ENCODE assay signal across 8 mouse cellular contexts in the genomic region with DNA sequence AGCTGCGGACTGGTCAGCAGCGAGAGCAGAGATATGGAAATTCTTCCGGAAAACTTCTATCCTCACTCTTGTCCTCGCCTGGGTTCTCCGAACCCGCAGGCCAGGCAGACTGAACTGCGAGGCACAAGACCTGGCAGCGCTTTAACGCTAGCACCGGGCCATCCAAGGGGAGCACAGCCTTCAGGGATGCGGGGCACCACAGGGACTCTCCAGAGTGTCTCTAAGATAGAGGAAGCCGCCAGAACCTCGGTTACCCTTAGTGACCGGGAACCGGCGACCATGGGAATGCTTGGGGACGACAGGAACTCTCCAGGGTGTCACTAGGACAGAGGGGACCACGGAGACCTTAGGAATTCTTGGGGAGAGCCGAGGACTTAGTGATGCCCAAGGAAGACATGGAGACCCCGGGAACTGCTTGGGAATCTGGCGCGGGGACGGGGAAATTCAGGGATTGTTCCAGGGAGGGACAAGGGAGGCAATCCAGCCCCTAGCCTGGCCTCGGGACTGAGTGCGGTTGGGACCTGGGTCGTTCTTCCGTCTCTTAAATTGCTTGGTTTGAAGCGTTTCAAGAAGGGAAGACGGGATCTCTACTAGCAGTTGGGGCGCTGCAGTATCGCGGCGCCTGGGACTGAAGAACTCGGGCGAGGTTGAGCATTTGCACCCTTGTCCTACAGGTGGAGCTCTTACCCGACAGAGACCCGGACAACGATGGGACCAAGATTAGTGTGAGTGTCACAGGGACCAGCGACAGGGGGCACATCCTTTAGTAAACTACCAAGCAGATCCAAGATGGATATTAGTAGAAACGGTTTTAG. TPM values are rescaled to one million over a fixed set of nuclear protein-coding genes. Genes with fewer than 3 reads are reported as not detected.
A peak's percentile ranks its signal among the peaks of the same experiment; 100 is the strongest.
DNase-seq lines count a peak whose midpoint lies in the region; ATAC-seq and TF ChIP-seq lines count a peak whose summit lies in the region.

No protein-coding gene starts in this region.

- no peaks in the 10 kb centered on the region for H3K9me3 ChIP-seq in forebrain, embryonic 13.5 days (replicated peaks)
- H3K9me3 ChIP-seq in liver, postnatal 0 days (ENCODE audit: low read length): no peaks in the 10 kb centered on the region

- H3K4me1 ChIP-seq in forebrain, embryonic 13.5 days: peaks cover 19% of the 10 kb centered on the region
- no peaks in the 10 kb centered on the region for H3K4me1 ChIP-seq in liver, postnatal 0 days (ENCODE audit: insufficient read depth)

- H3K4me3 ChIP-seq in forebrain, embryonic 13.5 days: peak overlapping the region; percentile 62
- H3K4me3 ChIP-seq in liver, postnatal 0 days (ENCODE audit: low read depth, low read length): no peak overlapping the region

- under 1% methylated on average over 40 of the region's 40 CpGs for WGBS in forebrain, embryonic 13.5 days
- WGBS in liver, postnatal 0 days (ENCODE audit: insufficient replicate concordance): 1% methylated on average over 40 of the region's 40 CpGs

- peak; percentile 83 for ATAC-seq in forebrain, embryonic 13.5 days
- ATAC-seq in liver, postnatal 0 days: no peak; the same call in 1 of the 2 replicates

- H3K36me3 ChIP-seq in forebrain, embryonic 13.5 days (ENCODE audit: poor library complexity, severe bottlenecking): no peaks in the 10 kb centered on the region
- no peaks in the 10 kb centered on the region for H3K36me3 ChIP-seq in liver, postnatal 0 days (replicated peaks; ENCODE audit: insufficient read depth, low read length)

- H3K9ac ChIP-seq in forebrain, embryonic 13.5 days: peak overlapping the region; percentile 74
- no peak overlapping the region for H3K9ac ChIP-seq in liver, postnatal 0 days (replicated peaks)

- peaks cover 20% of the 10 kb centered on the region for H3K27me3 ChIP-seq in forebrain, embryonic 13.5 days
- H3K27me3 ChIP-seq in liver, postnatal 0 days (ENCODE audit: insufficient read depth, low read length): peaks cover 37% of the 10 kb centered on the region

- peak; percentile 92 for DNase-seq in ES-CJ7 (ENCODE audit: low read depth, low spot score)
- peak; percentile 2 for DNase-seq in c-Kit-positive CD71-positive TER-119-positive erythroid progenitor cells, embryonic 14.5 days (ENCODE audit: low spot score)
- DNase-seq in heart, postnatal 36 days: peak; percentile 12 to 32
- peak; percentile 64 to 87 for DNase-seq in layer of hippocampus, adult 18-20 months (ENCODE audit: low spot score in 2 of 2)
- peak; percentile 41 for DNase-seq in liver, postnatal 0 days
- peak; percentile 5 for DNase-seq in ovary, adult 18-20 months (ENCODE audit: low spot score)
- DNase-seq in T-cell, adult 2 months (ENCODE audit: low spot score): no peak

- peak; percentile 59 for TF ChIP-seq CTCF in liver, postnatal 0 days (IDR thresholded peaks at IDR 0.05; ENCODE audit: low read depth)

- peak overlapping the region; percentile 76 for H3K4me2 ChIP-seq in forebrain, embryonic 13.5 days
- peak overlapping the region; percentile 44; the same call in 1 of the 2 replicates for H3K4me2 ChIP-seq in liver, postnatal 0 days (ENCODE audit: low read depth, low read length)

- intact Hi-C loops in heart, postnatal 36 days (cut with DNase I): loop anchor here (5.0 to 10.0 kb wide), 2 partner anchors 144 to 686 kb away; no protein-coding TSS in a partner anchor

- TF ChIP-seq EP300 in liver, postnatal 0 days (IDR thresholded peaks at IDR 0.05; ENCODE audit: low read depth): no peak

- H3K27ac ChIP-seq in forebrain, embryonic 13.5 days: peak overlapping the region; percentile 22
- H3K27ac ChIP-seq in liver, postnatal 0 days (ENCODE audit: low read depth): no peak overlapping the region

RNA-seq across cellular contexts. Expression of a gene that starts 3.4 kb away (rescaled TPM):
- polyA plus RNA-seq in forebrain, embryonic 13.5 days (2015; fragmentation: Nextera tagmentation; extraction: Ambion mirVana): 26.1 and 30.4 TPM in 2 replicates
- total RNA-seq in heart, postnatal 36 days (2021): under 1 TPM in 1 of 2 experiments, not detected in 1; 0.08 TPM
- 100 to 1,000 TPM; 155 to 156 TPM for total RNA-seq in layer of hippocampus, adult 18-20 months (2021)
- polyA plus RNA-seq in liver, postnatal 0 days (2015; fragmentation: Nextera tagmentation; extraction: Ambion mirVana): not detected in 2 replicates

Comparison
In these comparisons a context has a peak if more than half of its experiments do, and no peak if none do; other contexts are left out.
1. RNA of a gene that starts 3.4 kb away (total RNA-seq): 155 to 156 TPM in layer of hippocampus, adult 18-20 months; 0.08 TPM in heart, postnatal 36 days; every median in the first group is over 100 times any median in the second.